Mouse (Mus musculus): ENCODE results near the gene Ppp2r3a. TPM values are rescaled to one million over a fixed set of nuclear protein-coding genes. Genes with fewer than 3 reads are reported as not detected.

The Ppp2r3a gene
- total RNA-seq (2021) = 10 to 100 TPM; 21.2 to 23.0 TPM

DNA sequence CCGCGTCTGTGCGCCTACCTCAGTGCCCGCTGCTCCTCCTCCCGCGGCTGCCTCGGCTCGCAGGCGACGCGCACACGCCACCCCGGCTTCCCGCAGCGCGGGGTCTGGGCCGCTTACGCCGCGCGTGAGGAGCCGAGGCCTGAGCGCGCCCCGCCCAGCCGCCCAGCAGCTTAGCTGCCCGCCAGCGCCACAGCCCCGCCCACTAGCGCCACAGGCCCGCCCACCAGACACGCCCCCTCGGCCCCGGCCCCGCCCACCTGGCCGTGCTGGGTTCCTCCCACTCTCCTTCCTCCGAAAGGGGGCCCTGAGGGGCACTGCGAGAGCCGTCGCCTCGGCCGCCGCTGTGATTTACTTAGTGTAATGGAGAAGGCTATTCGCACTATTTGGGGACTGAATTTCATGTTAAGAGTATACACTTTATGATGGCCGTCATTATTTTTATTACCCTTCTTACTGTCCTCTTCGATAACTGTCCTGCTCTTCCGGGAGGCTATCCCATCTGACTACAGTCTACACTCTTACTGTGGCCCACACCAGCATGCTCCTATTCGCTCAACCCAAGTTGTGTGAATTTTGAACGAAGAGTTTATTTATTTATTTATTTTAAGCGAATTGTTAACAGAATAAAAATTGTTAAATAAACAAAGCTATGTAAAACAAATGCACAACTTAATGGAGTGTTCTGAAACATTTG is at the start of gene Ppp2r3a:
Gene Ppp2r3a (minus strand): TSS at position 152 of the 694 bp plus-strand sequence.
- peak; percentile 94 to 96 for DNase-seq (ENCODE audit: extremely low spot score in 1 of 2, low spot score in 2 of 2)
- intact Hi-C loops (cut with DNase I) = loop anchor here (5.0 kb wide), 1 partner anchor 54 kb away; no protein-coding TSS in a partner anchor

- intact Hi-C loops (cut with DNase I) = no loop called here
- no peak for DNase-seq (ENCODE audit: extremely low spot score in 1 of 2, low spot score in 2 of 2)
Measured at GRCm38 (mm10) chr9:101300441-101300935, 48.9 kb upstream of the Ppp2r3a start.

GRCm38 (mm10) chr9:101291676-101292660 is 40.4 kb upstream of the Ppp2r3a start:
- intact Hi-C loops (cut with DNase I) = no loop called here
- no peak for DNase-seq (ENCODE audit: extremely low spot score in 1 of 2, low spot score in 2 of 2)

DNA sequence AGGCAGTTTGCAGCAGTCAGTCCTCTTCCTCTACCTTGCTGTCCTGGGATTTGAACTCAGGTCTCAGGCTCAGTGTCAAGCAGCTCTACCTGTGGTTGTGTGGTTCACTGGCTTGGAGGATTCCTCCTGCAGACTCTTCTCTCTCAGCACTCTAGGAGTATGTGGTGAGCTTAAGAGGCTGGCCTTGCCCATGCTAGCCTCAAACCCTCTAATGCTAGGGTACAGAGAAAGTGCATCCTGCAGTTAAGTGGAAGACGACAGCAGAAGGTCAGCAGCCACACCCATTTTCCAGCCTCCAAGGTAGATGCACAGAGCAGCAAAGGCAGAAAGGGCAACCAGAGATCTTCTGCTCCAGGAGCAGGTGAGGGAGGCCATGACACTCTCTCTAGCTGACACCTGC is 39.3 kb upstream of the Ppp2r3a start:
- intact Hi-C loops (cut with DNase I) = no loop called here
- DNase-seq (ENCODE audit: extremely low spot score in 1 of 2, low spot score in 2 of 2) = no peak

- no peak for DNase-seq (ENCODE audit: extremely low spot score in 1 of 2, low spot score in 2 of 2)
- intact Hi-C loops (cut with DNase I) = no loop called here
Measured at GRCm38 (mm10) chr9:101289750-101290149, 38.2 kb upstream of the Ppp2r3a start.

GRCm38 (mm10) chr9:101288901-101289647 is 37.5 kb upstream of the Ppp2r3a start:
- intact Hi-C loops (cut with DNase I) = no loop called here
- no peak for DNase-seq (ENCODE audit: extremely low spot score in 1 of 2, low spot score in 2 of 2)

DNA sequence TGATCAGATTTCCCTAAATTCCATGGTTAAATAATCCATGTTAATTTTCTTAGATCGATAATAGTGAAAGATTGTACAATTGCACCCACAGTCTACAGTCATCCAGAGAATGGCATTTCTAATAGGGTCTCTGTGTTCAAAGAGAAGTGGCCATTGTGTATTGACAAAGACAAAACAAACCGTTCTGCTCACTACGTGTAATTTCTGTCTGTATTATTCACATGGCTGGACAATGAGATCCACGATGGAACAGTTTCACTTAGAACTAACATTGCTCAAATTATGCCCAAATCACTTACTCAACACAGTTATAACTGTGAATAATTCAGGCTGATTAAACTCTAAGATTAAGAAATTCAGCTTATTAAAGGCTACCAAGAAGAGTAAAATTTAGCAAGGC is 35.2 kb upstream of the Ppp2r3a start:
- intact Hi-C loops (cut with DNase I) = no loop called here
- no peak for DNase-seq (ENCODE audit: extremely low spot score in 1 of 2, low spot score in 2 of 2)

- DNase-seq (ENCODE audit: extremely low spot score in 1 of 2, low spot score in 2 of 2) = no peak
Measured at GRCm38 (mm10) chr9:101284049-101284448, 32.5 kb upstream of the Ppp2r3a start.

DNA sequence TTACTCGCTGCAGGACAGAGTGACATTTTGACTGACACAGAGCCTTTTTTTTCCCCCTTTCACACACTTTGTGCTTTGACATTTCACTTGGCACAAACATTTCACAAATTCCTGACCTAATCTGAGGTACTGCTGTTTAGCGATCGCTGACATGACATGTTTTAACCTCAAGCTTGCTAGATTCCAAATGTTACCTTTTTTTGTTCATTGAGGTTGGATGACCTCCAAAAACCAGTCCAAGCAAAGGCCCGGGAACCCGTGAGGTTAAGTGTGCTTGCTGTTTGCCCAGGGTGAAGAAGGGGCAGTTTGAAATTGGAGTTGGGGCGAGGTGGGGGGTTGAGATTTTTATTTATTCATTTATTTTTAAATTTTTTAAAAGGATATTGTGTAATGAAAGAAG is 31.1 kb upstream of the Ppp2r3a start:
- no peak for DNase-seq (ENCODE audit: extremely low spot score in 1 of 2, low spot score in 2 of 2)
- intact Hi-C loops (cut with DNase I) = no loop called here

More at GRCm38 (mm10) chr9:101284049-101284448, 32.5 kb upstream of the Ppp2r3a start:
- intact Hi-C loops (cut with DNase I) = no loop called here

DNA sequence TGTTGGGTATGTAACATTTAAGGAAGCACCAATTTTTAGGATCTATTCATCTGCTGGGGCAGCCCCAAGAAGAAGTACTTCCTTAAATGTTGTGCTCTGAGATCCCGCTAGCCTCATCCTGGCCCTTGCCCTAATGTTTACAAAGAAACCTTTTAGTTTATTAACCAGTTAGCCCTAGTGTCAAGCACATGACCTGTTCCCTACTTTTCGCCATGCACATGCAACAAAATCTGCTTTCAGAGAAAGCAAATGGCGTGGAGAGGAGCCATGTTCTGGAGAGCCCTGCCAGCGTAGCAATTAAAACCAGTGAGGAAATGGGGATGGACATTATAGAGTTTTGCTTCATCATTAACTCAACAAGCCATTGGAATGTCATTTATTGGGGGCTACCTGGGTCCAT is 30.3 kb upstream of the Ppp2r3a start:
- intact Hi-C loops (cut with DNase I) = no loop called here

DNA sequence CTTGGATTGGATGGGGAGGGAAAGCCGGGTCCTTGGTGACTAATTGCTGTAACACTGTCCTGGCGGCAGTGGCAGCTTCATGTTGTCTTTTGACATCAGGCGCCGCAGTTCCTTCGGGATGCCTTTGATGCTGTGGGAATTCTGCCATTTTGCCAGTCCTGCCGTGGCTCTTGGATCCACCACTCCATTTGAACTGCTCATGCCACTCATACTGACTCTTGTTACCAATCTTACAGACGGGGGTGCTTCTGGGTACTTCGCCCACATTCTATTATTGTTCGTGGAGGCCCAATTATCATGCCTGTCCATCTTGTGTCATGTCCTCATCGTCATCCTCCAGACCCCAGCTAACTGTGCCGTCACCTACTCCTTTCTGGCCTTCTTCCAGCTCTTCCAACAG is 29.7 kb upstream of the Ppp2r3a start:
- no peak for DNase-seq (ENCODE audit: extremely low spot score in 1 of 2, low spot score in 2 of 2)
- intact Hi-C loops (cut with DNase I) = no loop called here

More for the DNA sequence above, 30.3 kb upstream of the Ppp2r3a start:
- DNase-seq (ENCODE audit: extremely low spot score in 1 of 2, low spot score in 2 of 2) = no peak

- DNase-seq (ENCODE audit: extremely low spot score in 1 of 2, low spot score in 2 of 2) = no peak
- intact Hi-C loops (cut with DNase I) = no loop called here
Measured at GRCm38 (mm10) chr9:101280867-101281266, 29.3 kb upstream of the Ppp2r3a start.

DNA sequence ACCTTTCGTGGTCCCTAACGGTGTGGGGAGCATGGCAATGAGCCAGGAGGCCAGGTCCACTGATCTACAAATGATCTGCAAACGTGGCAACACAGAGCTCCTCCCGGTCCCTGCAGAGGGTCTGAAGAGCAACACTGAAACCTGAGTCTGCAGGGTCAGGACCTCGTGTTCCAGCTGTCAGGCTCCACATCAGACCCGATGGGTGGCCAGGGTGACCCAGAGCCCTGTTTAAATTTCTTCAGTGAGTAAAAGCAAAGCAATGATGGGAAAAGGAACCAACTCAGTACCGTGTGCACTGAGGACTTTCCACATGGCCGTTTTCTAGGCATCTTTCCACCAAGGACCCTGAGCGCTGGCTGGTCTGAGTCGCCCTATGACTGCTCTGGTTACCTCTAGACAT is 28.6 kb upstream of the Ppp2r3a start:
- DNase-seq (ENCODE audit: extremely low spot score in 1 of 2, low spot score in 2 of 2) = no peak
- intact Hi-C loops (cut with DNase I) = no loop called here

DNA sequence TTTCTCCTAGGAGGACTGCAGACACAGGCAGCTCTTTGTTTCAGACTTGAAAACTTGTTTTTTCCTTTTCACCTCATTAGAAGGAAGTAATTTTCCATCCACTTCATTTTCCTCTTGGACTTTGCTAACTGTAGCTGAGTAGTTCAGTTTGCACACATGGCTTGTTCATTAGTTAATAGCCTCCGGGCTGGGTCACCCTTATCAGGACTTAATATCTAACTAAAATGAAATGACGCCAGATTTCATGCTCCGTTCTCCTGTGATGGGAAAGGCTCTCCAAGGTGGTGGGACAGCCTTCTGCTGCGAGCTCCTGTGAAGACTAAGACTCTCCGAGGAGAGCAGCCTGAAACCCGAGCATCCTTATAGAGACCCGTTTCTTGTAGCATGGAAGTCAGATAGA is 21.1 kb upstream of the Ppp2r3a start:
- intact Hi-C loops (cut with DNase I) = no loop called here
- no peak for DNase-seq (ENCODE audit: extremely low spot score in 1 of 2, low spot score in 2 of 2)

GRCm38 (mm10) chr9:101270020-101270419 is 18.4 kb upstream of the Ppp2r3a start:
- no peak for DNase-seq (ENCODE audit: extremely low spot score in 1 of 2, low spot score in 2 of 2)
- intact Hi-C loops (cut with DNase I) = no loop called here

- intact Hi-C loops (cut with DNase I) = no loop called here
- no peak for DNase-seq (ENCODE audit: extremely low spot score in 1 of 2, low spot score in 2 of 2)
Measured at GRCm38 (mm10) chr9:101266043-101266442, 14.4 kb upstream of the Ppp2r3a start.

DNA sequence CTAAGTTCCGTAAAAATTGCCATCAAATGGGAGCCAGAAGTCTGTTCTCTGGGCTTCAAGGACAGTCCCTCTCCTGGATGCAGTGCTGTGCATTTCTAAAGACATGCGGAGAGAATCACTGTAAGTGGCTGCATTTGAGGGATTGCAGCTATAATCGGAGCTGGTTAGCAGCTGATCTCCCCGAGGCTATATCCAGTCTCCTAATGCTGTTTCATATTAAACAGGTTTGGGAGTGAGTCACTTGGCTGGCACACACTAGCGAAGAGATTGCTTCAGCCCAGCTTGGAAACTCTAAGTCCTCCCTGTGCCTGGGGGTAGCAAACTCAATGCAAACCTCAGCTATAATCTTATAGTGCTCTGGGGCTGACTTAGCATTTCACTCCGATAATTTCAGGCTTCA is 14.0 kb upstream of the Ppp2r3a start:
- intact Hi-C loops (cut with DNase I) = no loop called here
- peak in 1 of 2 experiments; percentile 15 for DNase-seq (ENCODE audit: extremely low spot score in 1 of 2, low spot score in 2 of 2)

- intact Hi-C loops (cut with DNase I) = no loop called here
- no peak for DNase-seq (ENCODE audit: extremely low spot score in 1 of 2, low spot score in 2 of 2)
Measured at GRCm38 (mm10) chr9:101262815-101263214, 11.2 kb upstream of the Ppp2r3a start.

- DNase-seq (ENCODE audit: extremely low spot score in 1 of 2, low spot score in 2 of 2) = peak in 1 of 2 experiments; percentile 85
- intact Hi-C loops (cut with DNase I) = no loop called here
Measured at GRCm38 (mm10) chr9:101261989-101262571, 10.5 kb upstream of the Ppp2r3a start.

Measured in left cerebral cortex, postnatal 10 days (tissue).